Mouse (Mus musculus) stomach, embryonic 14.5 days (tissue): Measurements from ENCODE around the gene Armh4. TPM values are rescaled to one million over a fixed set of nuclear protein-coding genes. Genes with fewer than 3 reads are reported as not detected.

Experiments
- ATAC-seq: fragments of 200-750 bp; cut with Nextera tagmentation; 2 replicates; pipeline ENCODE4 v1.8.0; 2017; ENCODE audit warnings: low read depth, moderate TSS enrichment; ENCODE audit not compliant: insufficient number of reproducible peaks, insufficient read depth, low FRiP score
- H3K27ac ChIP-seq: fragments of 300-500 bp; sonication (generic); 2 replicates; pipeline ENCODE4 v1.5.1; 2014; ENCODE audit warnings: mild to moderate bottlenecking, low read length, moderate library complexity, mixed read lengths
- H3K27me3 ChIP-seq: fragments of 300-500 bp; sonication (generic); 2 replicates; pipeline ENCODE4 v1.6.1; 2014; ENCODE audit warnings: low read length, control low read depth, mixed read lengths; ENCODE audit not compliant: control insufficient read depth, insufficient read depth
- H3K36me3 ChIP-seq: fragments of 300-500 bp; sonication (generic); 2 replicates; pipeline ENCODE4 v1.6.1; 2014; ENCODE audit warnings: mild to moderate bottlenecking, control low read depth, low read length, moderate library complexity, mixed read lengths; ENCODE audit not compliant: control insufficient read depth, insufficient read depth
- H3K4me1 ChIP-seq: fragments of 300-500 bp; sonication (generic); 2 replicates; pipeline ENCODE4 v1.6.1; 2014; ENCODE audit warnings: low read length, control low read depth, mixed read lengths; ENCODE audit not compliant: control insufficient read depth, insufficient read depth
- H3K4me2 ChIP-seq: fragments of 300-500 bp; sonication (generic); replicated peaks from 2 replicates; pipeline ENCODE4 v1.6.1; 2014; ENCODE audit warnings: low read depth, low read length, control low read depth
- H3K4me3 ChIP-seq: fragments of 300-500 bp; sonication (generic); 2 replicates; pipeline ENCODE4 v1.5.1; 2014; ENCODE audit warnings: low read depth, low read length, control low read depth
- H3K9ac ChIP-seq: fragments of 300-500 bp; sonication (generic); replicated peaks from 2 replicates; pipeline ENCODE4 v1.6.1; 2014; ENCODE audit warnings: low read depth, mild to moderate bottlenecking, control low read depth, low read length, moderate library complexity, mixed read lengths
- H3K9me3 ChIP-seq: fragments of 300-500 bp; sonication (generic); 2 replicates; pipeline ENCODE4 v1.6.1; 2016; ENCODE audit warnings: low read depth, low read length, control low read depth; ENCODE audit not compliant: control insufficient read depth
- WGBS: fragments of 180-500 bp; shearing (Covaris S2); extraction: QIAGEN DNeasy Blood & Tissue Kit; methylation state at CpG from one replicate; pipeline ENCODE4 v1.1.7; 2014; 5-methylcytosine and 5-hydroxymethylcytosine counted together
- polyA plus RNA-seq: library from polyadenylated mRNA; unstranded; fragments of >200 nt; fragmentation: Nextera tagmentation; extraction: Ambion mirVana; gene quantifications from 2 replicates; pipeline ENCODE4 v1.2.1, GENCODE M21; 2014

The Armh4 gene
- polyA plus RNA-seq, 1 experiment from 2014 or later, result 22.3 TPM

DNA sequence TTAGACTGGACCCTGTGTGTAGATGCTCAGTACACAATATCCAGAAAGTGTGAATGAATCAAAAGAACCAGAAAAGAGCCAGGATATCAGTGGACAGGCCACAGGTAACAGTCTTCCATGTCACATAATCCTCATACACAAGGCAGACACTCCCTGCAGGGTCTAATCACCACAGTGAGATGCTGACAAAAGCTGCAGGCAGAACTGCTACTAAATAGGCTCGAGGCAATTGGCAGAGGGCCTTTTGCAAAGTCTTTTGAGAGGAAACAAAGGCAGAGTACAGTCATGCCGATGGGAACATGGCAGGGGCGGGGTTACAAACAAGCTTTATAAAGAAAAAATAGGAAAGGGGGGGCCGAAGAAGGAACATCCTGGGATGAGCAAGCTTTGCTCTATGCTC lies 157.1 kb downstream of the Armh4 start:
- Histone ChIP-seq H3K27ac (no peak overlapping the region), H3K4me2 (no peak overlapping the region), H3K36me3 (no peaks in the 10 kb centered on the region), H3K4me3 (no peak overlapping the region), H3K4me1 (no peaks in the 10 kb centered on the region), H3K9ac (no peak overlapping the region), H3K9me3 (no peaks in the 10 kb centered on the region), H3K27me3 (no peaks in the 10 kb centered on the region)
- WGBS, result 74% methylated on average over 4 of the region's 4 CpGs
- no peak for ATAC-seq

Other genes with a start within 250 kb of the Armh4 start
- not detected in 2 replicates for gene Olfr722, start 118.6 kb upstream of the Armh4 start, polyA plus RNA-seq
- gene Olfr723, start 148.4 kb upstream of the Armh4 start, polyA plus RNA-seq, result not detected in 2 replicates
- not detected in 2 replicates for gene Olfr724, start 179.9 kb upstream of the Armh4 start, polyA plus RNA-seq